Mouse (Mus musculus): ENCODE data around the gene Htra1. TPM values are rescaled to one million over a fixed set of nuclear protein-coding genes. Genes with fewer than 3 reads are reported as not detected.

Htra1 gene
- polyA plus RNA-seq, 1 experiment from 2014 or later: 8.3 TPM

GRCm38 (mm10) chr7:130918260-130918659 is 17.7 kb upstream of the Htra1 start:
- DNase-seq (ENCODE audit: low spot score) (no peak), ATAC-seq (ENCODE audit: insufficient number of reproducible peaks, low FRiP score, low TSS enrichment, low read depth) (no peak)
- Histone ChIP-seq H3K36me3 (ENCODE audit: control insufficient read depth, insufficient read depth, low read length) (no peaks in the 10 kb centered on the region), H3K27ac (replicated peaks; ENCODE audit: low read depth, low read length) (no peak overlapping the region), H3K27me3 (ENCODE audit: control insufficient read depth, insufficient read depth, low read length) (no peaks in the 10 kb centered on the region), H3K4me2 (ENCODE audit: low read depth, severe bottlenecking) (no peak overlapping the region), H3K4me1 (ENCODE audit: control insufficient read depth, insufficient read depth, low read length) (no peaks in the 10 kb centered on the region), H3K9me3 (ENCODE audit: control insufficient read depth, low read length) (no peaks in the 10 kb centered on the region), H3K9ac (ENCODE audit: low read length) (no peak overlapping the region), H3K4me3 (ENCODE audit: low read depth, low read length) (no peak overlapping the region)
- WGBS: 74% methylated on average over 2 of the region's 2 CpGs

GRCm38 (mm10) chr7:130922981-130923731 is 12.8 kb upstream of the Htra1 start:
- no peak overlapping the region for H3K4me3 ChIP-seq (ENCODE audit: low read depth, low read length)
- no peak overlapping the region for H3K4me2 ChIP-seq (ENCODE audit: low read depth, severe bottlenecking)
- 78% methylated on average over 13 of the region's 13 CpGs for WGBS
- H3K9me3 ChIP-seq (ENCODE audit: control insufficient read depth, low read length): no peaks in the 10 kb centered on the region
- no peak overlapping the region for H3K27ac ChIP-seq (replicated peaks; ENCODE audit: low read depth, low read length)
- DNase-seq (ENCODE audit: low spot score): no peak
- H3K36me3 ChIP-seq (ENCODE audit: control insufficient read depth, insufficient read depth, low read length): no peaks in the 10 kb centered on the region
- H3K9ac ChIP-seq (ENCODE audit: low read length): no peak overlapping the region
- no peaks in the 10 kb centered on the region for H3K27me3 ChIP-seq (ENCODE audit: control insufficient read depth, insufficient read depth, low read length)
- no peak for ATAC-seq (ENCODE audit: insufficient number of reproducible peaks, low FRiP score, low TSS enrichment, low read depth)
- H3K4me1 ChIP-seq (ENCODE audit: control insufficient read depth, insufficient read depth, low read length): no peaks in the 10 kb centered on the region

- ATAC-seq (ENCODE audit: insufficient number of reproducible peaks, low FRiP score, low TSS enrichment, low read depth) (no peak), DNase-seq (ENCODE audit: low spot score) (no peak)
- no peaks in the 10 kb centered on the region; the same call in 1 of the 2 replicates for H3K9me3 ChIP-seq (ENCODE audit: control insufficient read depth, low read length)
- no peak overlapping the region for H3K4me2 ChIP-seq (ENCODE audit: low read depth, severe bottlenecking)
- H3K27ac ChIP-seq (replicated peaks; ENCODE audit: low read depth, low read length): no peak overlapping the region
- peaks cover 18% of the 10 kb centered on the region for H3K27me3 ChIP-seq (ENCODE audit: control insufficient read depth, insufficient read depth, low read length)
- H3K4me1 ChIP-seq (ENCODE audit: control insufficient read depth, insufficient read depth, low read length): 0 out of 2 replicates have a peak, but pooled peaks cover under 1% of the 10 kb centered on the region
- no peak overlapping the region for H3K4me3 ChIP-seq (ENCODE audit: low read depth, low read length)
- H3K36me3 ChIP-seq (ENCODE audit: control insufficient read depth, insufficient read depth, low read length): no peaks in the 10 kb centered on the region
- 72% methylated on average over 3 of the region's 3 CpGs for WGBS
- no peak overlapping the region for H3K9ac ChIP-seq (ENCODE audit: low read length)
Observed at GRCm38 (mm10) chr7:130930401-130930800, 5.5 kb upstream of the Htra1 start.

- Histone ChIP-seq H3K4me1 (ENCODE audit: control insufficient read depth, insufficient read depth, low read length) (peaks cover 6% of the 10 kb centered on the region; the same call in 1 of the 2 replicates), H3K9me3 (ENCODE audit: control insufficient read depth, low read length) (no peaks in the 10 kb centered on the region; the same call in 1 of the 2 replicates), H3K27me3 (ENCODE audit: control insufficient read depth, insufficient read depth, low read length) (peaks cover 42% of the 10 kb centered on the region), H3K27ac (replicated peaks; ENCODE audit: low read depth, low read length) (no peak overlapping the region), H3K36me3 (ENCODE audit: control insufficient read depth, insufficient read depth, low read length) (no peaks in the 10 kb centered on the region), H3K4me3 (ENCODE audit: low read depth, low read length) (no peak overlapping the region), H3K4me2 (ENCODE audit: low read depth, severe bottlenecking) (no peak overlapping the region), H3K9ac (ENCODE audit: low read length) (no peak overlapping the region)
- WGBS: 85% methylated on average over 9 of the region's 9 CpGs
- no peak for DNase-seq (ENCODE audit: low spot score)
- no peak for ATAC-seq (ENCODE audit: insufficient number of reproducible peaks, low FRiP score, low TSS enrichment, low read depth)
Observed at GRCm38 (mm10) chr7:130932921-130933320, 3.0 kb upstream of the Htra1 start.

- Histone ChIP-seq H3K9me3 (ENCODE audit: control insufficient read depth, low read length) (no peaks in the 10 kb centered on the region; the same call in 1 of the 2 replicates), H3K4me2 (ENCODE audit: low read depth, severe bottlenecking) (no peak overlapping the region), H3K4me3 (ENCODE audit: low read depth, low read length) (no peak overlapping the region), H3K27ac (replicated peaks; ENCODE audit: low read depth, low read length) (no peak overlapping the region), H3K9ac (ENCODE audit: low read length) (no peak overlapping the region), H3K27me3 (ENCODE audit: control insufficient read depth, insufficient read depth, low read length) (peaks cover 50% of the 10 kb centered on the region), H3K36me3 (ENCODE audit: control insufficient read depth, insufficient read depth, low read length) (no peaks in the 10 kb centered on the region), H3K4me1 (ENCODE audit: control insufficient read depth, insufficient read depth, low read length) (peaks cover 6% of the 10 kb centered on the region; the same call in 1 of the 2 replicates)
- WGBS: 76% methylated on average over 4 of the region's 4 CpGs
- no peak for ATAC-seq (ENCODE audit: insufficient number of reproducible peaks, low FRiP score, low TSS enrichment, low read depth)
- DNase-seq (ENCODE audit: low spot score): no peak
Observed at GRCm38 (mm10) chr7:130934654-130935053, 1.3 kb upstream of the Htra1 start.

GRCm38 (mm10) chr7:130935421-130935792 is 504 bp upstream of the Htra1 start:
- no peak for ATAC-seq (ENCODE audit: insufficient number of reproducible peaks, low FRiP score, low TSS enrichment, low read depth)

GRCm38 (mm10) chr7:130936472-130936951 is 601 bp downstream of the Htra1 start:
- Histone ChIP-seq H3K36me3 (ENCODE audit: control insufficient read depth, insufficient read depth, low read length) (no peaks in the 10 kb centered on the region), H3K27ac (replicated peaks; ENCODE audit: low read depth, low read length) (no peak overlapping the region), H3K9me3 (ENCODE audit: control insufficient read depth, low read length) (no peaks in the 10 kb centered on the region; the same call in 1 of the 2 replicates), H3K4me1 (ENCODE audit: control insufficient read depth, insufficient read depth, low read length) (peaks cover 6% of the 10 kb centered on the region; the same call in 1 of the 2 replicates), H3K27me3 (ENCODE audit: control insufficient read depth, insufficient read depth, low read length) (peaks cover 50% of the 10 kb centered on the region), H3K9ac (ENCODE audit: low read length) (peak overlapping the region; percentile 45), H3K4me2 (ENCODE audit: low read depth, severe bottlenecking) (peak overlapping the region; percentile 70), H3K4me3 (ENCODE audit: low read depth, low read length) (peak overlapping the region; percentile 47)
- ATAC-seq (ENCODE audit: insufficient number of reproducible peaks, low FRiP score, low TSS enrichment, low read depth): peak; percentile 54
- WGBS: under 1% methylated on average over 49 of the region's 49 CpGs
- peak; percentile 56 for DNase-seq (ENCODE audit: low spot score)

More at GRCm38 (mm10) chr7:130935421-130935792, 504 bp upstream of the Htra1 start:
- Histone ChIP-seq H3K27ac (replicated peaks; ENCODE audit: low read depth, low read length) (no peak overlapping the region), H3K36me3 (ENCODE audit: control insufficient read depth, insufficient read depth, low read length) (no peaks in the 10 kb centered on the region), H3K27me3 (ENCODE audit: control insufficient read depth, insufficient read depth, low read length) (peaks cover 50% of the 10 kb centered on the region), H3K9me3 (ENCODE audit: control insufficient read depth, low read length) (no peaks in the 10 kb centered on the region; the same call in 1 of the 2 replicates), H3K4me3 (ENCODE audit: low read depth, low read length) (peak overlapping the region; percentile 47), H3K4me2 (ENCODE audit: low read depth, severe bottlenecking) (peak overlapping the region; percentile 70), H3K9ac (ENCODE audit: low read length) (no peak overlapping the region), H3K4me1 (ENCODE audit: control insufficient read depth, insufficient read depth, low read length) (peaks cover 6% of the 10 kb centered on the region; the same call in 1 of the 2 replicates)
- 10% methylated on average over 16 of the region's 16 CpGs for WGBS
- DNase-seq (ENCODE audit: low spot score): no peak

- 23% methylated on average over 12 of the region's 12 CpGs for WGBS
- peaks cover 6% of the 10 kb centered on the region; the same call in 1 of the 2 replicates for H3K4me1 ChIP-seq (ENCODE audit: control insufficient read depth, insufficient read depth, low read length)
- H3K9me3 ChIP-seq (ENCODE audit: control insufficient read depth, low read length): no peaks in the 10 kb centered on the region
- H3K4me2 ChIP-seq (ENCODE audit: low read depth, severe bottlenecking): no peak overlapping the region
- H3K27ac ChIP-seq (replicated peaks; ENCODE audit: low read depth, low read length): no peak overlapping the region
- H3K27me3 ChIP-seq (ENCODE audit: control insufficient read depth, insufficient read depth, low read length): peaks cover 50% of the 10 kb centered on the region
- no peaks in the 10 kb centered on the region for H3K36me3 ChIP-seq (ENCODE audit: control insufficient read depth, insufficient read depth, low read length)
- H3K9ac ChIP-seq (ENCODE audit: low read length): no peak overlapping the region
- ATAC-seq (ENCODE audit: insufficient number of reproducible peaks, low FRiP score, low TSS enrichment, low read depth) (no peak), DNase-seq (ENCODE audit: low spot score) (no peak)
- H3K4me3 ChIP-seq (ENCODE audit: low read depth, low read length): no peak overlapping the region
Observed at GRCm38 (mm10) chr7:130937266-130937841, 1.4 kb downstream of the Htra1 start.

Data from limb, embryonic 11.5 days (tissue).